Mouse (Mus musculus) bone marrow macrophage, adult 2 months (primary cell): ENCODE data around the gene Slirp. TPM values are rescaled to one million over a fixed set of nuclear protein-coding genes. Genes with fewer than 3 reads are reported as not detected.
"Not testable (repeated sequence)": the region's sequence is repeated elsewhere in the genome, so short reads cannot be mapped to it uniquely, and the experiment has no call there.

Experiments used
- H3K27ac ChIP-seq: 2 replicates; pipeline ENCODE4 v1.5.1; 2012; ENCODE audit warnings: low read depth, low read length; ENCODE audit not compliant: insufficient read depth
- H3K4me1 ChIP-seq: 2 replicates; pipeline ENCODE4 v1.6.1; 2012; ENCODE audit warnings: low read length; ENCODE audit not compliant: control insufficient read depth, insufficient read depth
- H3K4me3 ChIP-seq: 2 replicates; pipeline ENCODE4 v1.5.1; 2012; ENCODE audit warnings: mild to moderate bottlenecking, low read length, moderate library complexity; ENCODE audit not compliant: insufficient read depth
- CTCF ChIP-seq: IDR thresholded peaks from 2 replicates; pipeline ENCODE4 v1.5.1; 2012; ENCODE audit warnings: low read depth, mild to moderate bottlenecking, low read length, moderate library complexity
- POLR2A ChIP-seq: IDR thresholded peaks from 2 replicates; pipeline ENCODE4 v1.6.1; 2012; ENCODE audit warnings: mild to moderate bottlenecking, low read depth, low read length, borderline replicate concordance
- polyA plus RNA-seq: library from polyadenylated mRNA; stranded (reverse); fragments of >200 nt; gene quantifications from 2 replicates; pipeline ENCODE4 v1.2.4, GENCODE M21; 2012; ENCODE audit not compliant: missing spikeins, insufficient read depth, insufficient read length

The Slirp gene
- polyA plus RNA-seq, 1 experiment: 162 TPM

DNA sequence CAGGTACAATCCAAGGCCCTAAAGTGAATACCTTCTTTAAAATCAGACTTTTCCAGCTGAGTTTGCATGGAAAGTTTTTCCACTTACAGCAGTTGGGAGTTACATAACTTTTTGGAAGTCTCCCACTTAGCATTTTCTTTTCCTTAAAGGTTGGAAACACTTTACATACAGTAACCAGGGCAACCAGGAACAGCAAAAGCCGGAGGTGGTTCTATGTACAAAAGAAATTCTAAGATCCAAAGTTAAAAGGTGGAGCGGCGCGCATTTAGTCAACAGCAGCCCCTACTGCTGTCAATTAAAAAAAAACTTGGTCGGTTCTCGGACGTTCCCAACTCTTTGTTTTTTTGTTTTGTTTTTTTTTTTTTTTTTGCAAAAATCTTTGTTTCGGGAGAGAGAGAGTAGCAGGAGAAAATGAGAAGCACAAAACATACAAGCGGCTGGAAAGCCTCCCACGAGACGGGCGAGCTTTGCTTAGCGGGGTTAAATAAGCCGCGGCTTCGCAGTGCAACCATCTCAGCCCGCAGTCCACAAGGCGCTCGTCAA is 27.8 kb downstream of the Slirp start:
- Histone ChIP-seq H3K27ac (peak overlapping the region; percentile 35), H3K4me3 (peak overlapping the region; percentile 97), H3K4me1 (peaks cover 14% of the 10 kb centered on the region)
- TF ChIP-seq POLR2A: no peak
- TF ChIP-seq CTCF: no peak

DNA sequence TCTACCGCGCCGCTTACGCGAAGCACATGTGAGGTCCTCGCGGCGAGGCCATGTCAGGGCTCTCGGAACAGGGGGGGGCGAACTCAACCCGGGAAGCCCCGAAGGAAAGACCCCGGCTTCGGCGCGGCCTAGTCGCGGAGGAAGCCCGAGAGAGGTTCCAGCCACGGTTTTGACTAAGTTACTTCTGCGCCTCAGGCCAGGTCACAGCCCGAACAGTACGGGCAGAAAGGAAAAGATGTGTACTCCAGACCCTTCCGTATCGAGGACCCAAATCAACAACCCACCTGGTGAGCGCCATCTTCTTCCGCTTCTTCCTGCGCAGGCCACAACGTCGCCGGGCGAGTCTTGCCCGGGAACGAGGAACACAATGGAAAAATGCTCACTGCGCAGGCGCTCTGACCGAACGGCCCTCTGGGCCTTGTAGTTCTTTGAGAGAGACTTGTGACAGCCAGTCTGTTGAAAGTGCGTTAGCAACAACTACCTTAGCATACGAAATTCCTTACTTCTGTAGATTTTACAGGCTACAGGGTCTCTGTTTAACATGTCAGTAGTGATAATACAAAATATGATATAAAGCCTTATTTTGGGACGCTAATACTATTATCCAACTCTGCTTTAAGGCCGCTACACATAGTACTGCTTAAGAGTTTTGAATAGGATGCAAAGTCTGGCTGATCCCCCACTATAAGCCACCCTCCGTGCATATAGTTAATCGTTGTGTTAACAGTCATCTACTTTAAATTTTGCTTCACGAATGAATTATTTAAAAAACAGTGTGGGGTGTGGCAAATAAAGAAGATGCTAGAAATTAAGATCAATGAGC is 28.5 kb downstream of the Slirp start, which contains the start of gene Snw1:
TSS of gene Snw1 (minus strand) at position 311 of the 823 bp plus-strand sequence.
- Histone ChIP-seq H3K4me1 (peaks cover 14% of the 10 kb centered on the region), H3K27ac (peak within 1 kb of the TSS; percentile 35), H3K4me3 (peak within 1 kb of the TSS; percentile 97)
- TF ChIP-seq CTCF: no peak

DNA sequence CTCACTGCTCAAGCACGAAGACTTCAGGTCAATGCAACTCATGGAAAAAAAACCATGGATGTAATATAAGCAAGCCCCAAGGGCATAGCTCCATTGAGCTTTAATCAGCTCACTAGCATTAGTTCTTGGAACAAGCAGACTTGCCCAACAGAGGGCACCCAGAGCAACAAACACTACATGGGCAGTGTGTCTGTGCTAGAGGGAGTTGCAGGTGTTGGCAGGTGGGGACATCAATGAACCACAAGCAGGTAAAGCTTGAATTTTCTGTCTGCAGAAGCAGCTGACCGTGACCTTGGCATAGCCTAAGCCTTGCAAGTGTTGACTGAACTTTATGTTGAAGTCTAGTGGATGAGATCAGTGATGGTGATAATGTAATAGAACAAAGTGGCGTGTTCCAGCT is 31.1 kb downstream of the Slirp start:
- Histone ChIP-seq H3K27ac (no peak overlapping the region), H3K4me3 (no peak overlapping the region), H3K4me1 (peaks cover 12% of the 10 kb centered on the region)
- no peak for TF ChIP-seq POLR2A

DNA sequence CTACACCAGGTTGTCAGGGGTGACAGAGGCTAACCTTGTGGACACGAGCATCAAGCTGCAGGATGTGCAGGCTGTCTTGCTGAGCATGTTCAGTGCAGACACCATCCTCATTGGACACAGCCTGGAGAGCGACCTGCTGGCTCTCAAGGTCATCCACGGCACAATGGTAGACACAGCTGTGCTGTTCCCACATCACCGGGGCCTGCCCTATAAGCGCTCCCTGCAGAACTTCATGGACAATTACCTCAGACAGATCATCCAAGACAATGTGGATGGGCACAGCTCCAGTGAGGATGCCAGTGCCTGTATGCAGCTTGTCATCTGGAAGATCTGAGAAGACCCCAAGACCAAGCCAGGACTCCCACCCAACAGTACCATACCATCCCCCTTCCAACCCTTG is 38.8 kb downstream of the Slirp start:
- not testable (repeated sequence) for H3K4me1 ChIP-seq, H3K27ac ChIP-seq, H3K4me3 ChIP-seq

DNA sequence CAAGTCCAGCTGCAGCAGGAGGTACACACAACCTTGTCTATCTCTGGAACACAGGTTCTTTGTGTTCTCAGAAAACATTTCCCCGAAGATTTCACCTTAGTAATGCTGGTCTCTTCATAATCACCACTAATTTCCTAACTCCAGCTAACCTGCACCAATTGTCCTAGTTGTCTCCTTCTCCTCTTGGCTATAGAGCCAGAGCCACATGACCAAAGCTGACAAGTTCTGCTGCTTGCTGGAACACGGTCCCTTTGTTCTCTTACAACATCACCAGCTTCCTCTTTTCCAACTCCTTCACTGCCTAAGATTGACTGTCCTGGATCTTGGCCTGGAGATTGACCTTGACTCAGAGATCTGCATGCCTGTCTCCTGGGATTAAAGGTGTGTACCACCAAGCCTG is 45.0 kb downstream of the Slirp start:
- H3K4me3 ChIP-seq, H3K27ac ChIP-seq, H3K4me1 ChIP-seq: not testable (repeated sequence)

DNA sequence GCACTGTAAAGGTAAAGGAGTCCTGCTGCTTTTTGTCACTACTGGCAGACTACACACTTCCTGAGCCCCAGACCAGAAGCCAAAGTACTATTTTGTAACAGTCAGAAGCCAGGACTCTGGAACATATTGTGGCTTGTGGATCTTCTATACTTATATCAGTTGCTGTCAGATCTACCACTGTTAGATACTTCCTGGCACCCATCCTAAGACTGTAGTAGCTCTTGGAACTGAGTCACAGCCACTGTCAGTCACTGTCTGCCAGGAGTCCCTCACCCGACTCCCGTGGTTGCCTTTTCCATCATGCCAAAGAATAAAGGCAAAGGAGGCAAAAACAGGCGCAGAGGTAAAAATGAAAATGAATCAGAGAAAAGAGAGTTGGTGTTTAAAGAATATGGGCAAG is 50.7 kb downstream of the Slirp start, which contains the start of gene Gm5788:
TSS of gene Gm5788 (plus strand) at position 301 of the 400 bp plus-strand sequence.
- not testable (repeated sequence) for H3K27ac ChIP-seq, H3K4me3 ChIP-seq, H3K4me1 ChIP-seq

Other genes with a start within 250 kb of the Slirp start
- 1.3 TPM in 1 of 2 replicates, not detected in the other for gene Samd15, start 244.2 kb upstream of the Slirp start, polyA plus RNA-seq
- 8.9 and 9.7 TPM in 2 replicates for gene Tmed8, start 243.4 kb upstream of the Slirp start, polyA plus RNA-seq
- gene Noxred1, start 205.2 kb upstream of the Slirp start, polyA plus RNA-seq: 1.0 TPM in 1 of 2 replicates, not detected in the other
- gene Vipas39, start 177.6 kb upstream of the Slirp start, polyA plus RNA-seq: 87.0 and 97.7 TPM in 2 replicates
- gene Ahsa1, start 177.4 kb upstream of the Slirp start, polyA plus RNA-seq: 117 and 124 TPM in 2 replicates
- not detected in 2 replicates for gene Ism2, start 144.2 kb upstream of the Slirp start, polyA plus RNA-seq
- 134 and 139 TPM in 2 replicates for gene Sptlc2, start 55.5 kb upstream of the Slirp start, polyA plus RNA-seq
- 11.2 and 14.3 TPM in 2 replicates for gene Alkbh1, start 121 bp downstream of the Slirp start, polyA plus RNA-seq
- 83.4 and 83.5 TPM in 2 replicates for gene Snw1, start 28.4 kb downstream of the Slirp start, polyA plus RNA-seq
- gene Gm5788, start 50.8 kb downstream of the Slirp start, polyA plus RNA-seq: not detected in 2 replicates
- not detected in 2 replicates for gene Gm8300, start 70.4 kb downstream of the Slirp start, polyA plus RNA-seq
- not detected in 2 replicates for gene Oog1, start 158.8 kb downstream of the Slirp start, polyA plus RNA-seq
- not detected in 2 replicates for gene Gm4027, start 175.0 kb downstream of the Slirp start, polyA plus RNA-seq
- gene Gm16381, start 200.7 kb downstream of the Slirp start, polyA plus RNA-seq: not detected in 2 replicates